Mouse (Mus musculus) stomach, embryonic 14.5 days (tissue): ENCODE results near the gene Cerk. TPM values are rescaled to one million over a fixed set of nuclear protein-coding genes. Genes with fewer than 3 reads are reported as not detected.
"Not testable (repeated sequence)": the region's sequence is repeated elsewhere in the genome, so short reads cannot be mapped to it uniquely, and the experiment has no call there.

Source experiments
- ATAC-seq: fragments of 200-750 bp; cut with Nextera tagmentation; 2 replicates; pipeline ENCODE4 v1.8.0; 2017; ENCODE audit warnings: low read depth, moderate TSS enrichment; ENCODE audit not compliant: insufficient number of reproducible peaks, insufficient read depth, low FRiP score
- H3K27ac ChIP-seq: fragments of 300-500 bp; sonication (generic); 2 replicates; pipeline ENCODE4 v1.5.1; 2014; ENCODE audit warnings: mild to moderate bottlenecking, low read length, moderate library complexity, mixed read lengths
- H3K27me3 ChIP-seq: fragments of 300-500 bp; sonication (generic); 2 replicates; pipeline ENCODE4 v1.6.1; 2014; ENCODE audit warnings: low read length, control low read depth, mixed read lengths; ENCODE audit not compliant: control insufficient read depth, insufficient read depth
- H3K36me3 ChIP-seq: fragments of 300-500 bp; sonication (generic); 2 replicates; pipeline ENCODE4 v1.6.1; 2014; ENCODE audit warnings: mild to moderate bottlenecking, control low read depth, low read length, moderate library complexity, mixed read lengths; ENCODE audit not compliant: control insufficient read depth, insufficient read depth
- H3K4me1 ChIP-seq: fragments of 300-500 bp; sonication (generic); 2 replicates; pipeline ENCODE4 v1.6.1; 2014; ENCODE audit warnings: low read length, control low read depth, mixed read lengths; ENCODE audit not compliant: control insufficient read depth, insufficient read depth
- H3K4me2 ChIP-seq: fragments of 300-500 bp; sonication (generic); replicated peaks from 2 replicates; pipeline ENCODE4 v1.6.1; 2014; ENCODE audit warnings: low read depth, low read length, control low read depth
- H3K4me3 ChIP-seq: fragments of 300-500 bp; sonication (generic); 2 replicates; pipeline ENCODE4 v1.5.1; 2014; ENCODE audit warnings: low read depth, low read length, control low read depth
- H3K9ac ChIP-seq: fragments of 300-500 bp; sonication (generic); replicated peaks from 2 replicates; pipeline ENCODE4 v1.6.1; 2014; ENCODE audit warnings: low read depth, mild to moderate bottlenecking, control low read depth, low read length, moderate library complexity, mixed read lengths
- H3K9me3 ChIP-seq: fragments of 300-500 bp; sonication (generic); 2 replicates; pipeline ENCODE4 v1.6.1; 2016; ENCODE audit warnings: low read depth, low read length, control low read depth; ENCODE audit not compliant: control insufficient read depth
- WGBS: fragments of 180-500 bp; shearing (Covaris S2); extraction: QIAGEN DNeasy Blood & Tissue Kit; methylation state at CpG from one replicate; pipeline ENCODE4 v1.1.7; 2014; 5-methylcytosine and 5-hydroxymethylcytosine counted together
- polyA plus RNA-seq: library from polyadenylated mRNA; unstranded; fragments of >200 nt; fragmentation: Nextera tagmentation; extraction: Ambion mirVana; gene quantifications from 2 replicates; pipeline ENCODE4 v1.2.1, GENCODE M21; 2014

The Cerk gene
- polyA plus RNA-seq, 1 experiment from 2014 or later = 10.3 TPM

GRCm38 (mm10) chr15:86202640-86203039, 16.7 kb upstream of the Cerk start:
- no peaks in the 10 kb centered on the region for H3K4me1 ChIP-seq

GRCm38 (mm10) chr15:86201696-86202330, 15.9 kb upstream of the Cerk start:
- Histone ChIP-seq H3K9ac (no peak overlapping the region), H3K27ac (no peak overlapping the region), H3K4me2 (no peak overlapping the region), H3K36me3 (no peaks in the 10 kb centered on the region), H3K9me3 (no peaks in the 10 kb centered on the region), H3K27me3 (no peaks in the 10 kb centered on the region), H3K4me1 (no peaks in the 10 kb centered on the region), H3K4me3 (no peak overlapping the region)
- 74% methylated on average over 9 of the region's 9 CpGs for WGBS
- ATAC-seq = no peak

More at GRCm38 (mm10) chr15:86202640-86203039, 16.7 kb upstream of the Cerk start:
- WGBS = 39% methylated on average over 6 of the region's 6 CpGs
- no peaks in the 10 kb centered on the region for H3K9me3 ChIP-seq
- no peak for ATAC-seq
- H3K4me2 ChIP-seq = no peak overlapping the region
- no peak overlapping the region for H3K4me3 ChIP-seq
- H3K9ac ChIP-seq = no peak overlapping the region
- H3K27me3 ChIP-seq = no peaks in the 10 kb centered on the region
- H3K36me3 ChIP-seq = no peaks in the 10 kb centered on the region
- H3K27ac ChIP-seq = no peak overlapping the region

GRCm38 (mm10) chr15:86201095-86201494, 15.2 kb upstream of the Cerk start:
- Histone ChIP-seq H3K9ac (no peak overlapping the region), H3K9me3 (no peaks in the 10 kb centered on the region), H3K4me3 (no peak overlapping the region), H3K4me1 (no peaks in the 10 kb centered on the region), H3K36me3 (no peaks in the 10 kb centered on the region), H3K4me2 (no peak overlapping the region), H3K27ac (no peak overlapping the region), H3K27me3 (no peaks in the 10 kb centered on the region)
- WGBS = 43% methylated on average over 4 of the region's 4 CpGs
- ATAC-seq = no peak

- Histone ChIP-seq H3K36me3 (no peaks in the 10 kb centered on the region), H3K27me3 (no peaks in the 10 kb centered on the region), H3K4me3 (no peak overlapping the region), H3K9me3 (no peaks in the 10 kb centered on the region), H3K9ac (no peak overlapping the region), H3K4me1 (no peaks in the 10 kb centered on the region), H3K4me2 (no peak overlapping the region), H3K27ac (no peak overlapping the region)
- no peak for ATAC-seq
- WGBS = 38% methylated on average over 4 of the region's 4 CpGs
Measured at GRCm38 (mm10) chr15:86200169-86200568, 14.2 kb upstream of the Cerk start.

GRCm38 (mm10) chr15:86199482-86199881, 13.5 kb upstream of the Cerk start:
- no peak overlapping the region for H3K4me2 ChIP-seq
- H3K27ac ChIP-seq = no peak overlapping the region
- H3K27me3 ChIP-seq = no peaks in the 10 kb centered on the region
- no peak overlapping the region for H3K4me3 ChIP-seq
- no peaks in the 10 kb centered on the region for H3K9me3 ChIP-seq
- no peaks in the 10 kb centered on the region for H3K4me1 ChIP-seq
- no peak overlapping the region for H3K9ac ChIP-seq
- no peaks in the 10 kb centered on the region for H3K36me3 ChIP-seq
- WGBS = 75% methylated on average over 4 of the region's 4 CpGs
- ATAC-seq = no peak

GRCm38 (mm10) chr15:86199052-86199451, 13.1 kb upstream of the Cerk start:
- no peaks in the 10 kb centered on the region for H3K36me3 ChIP-seq
- no peaks in the 10 kb centered on the region for H3K27me3 ChIP-seq
- H3K9ac ChIP-seq = no peak overlapping the region
- 81% methylated on average over 5 of the region's 5 CpGs for WGBS
- no peak overlapping the region for H3K4me2 ChIP-seq
- no peak overlapping the region for H3K4me3 ChIP-seq
- ATAC-seq = no peak
- H3K9me3 ChIP-seq = no peaks in the 10 kb centered on the region
- H3K27ac ChIP-seq = no peak overlapping the region
- no peaks in the 10 kb centered on the region for H3K4me1 ChIP-seq

- not testable (repeated sequence) for H3K4me2 ChIP-seq, H3K4me3 ChIP-seq, H3K9ac ChIP-seq, H3K4me1 ChIP-seq, H3K36me3 ChIP-seq, H3K9me3 ChIP-seq, H3K27me3 ChIP-seq, H3K27ac ChIP-seq
- peak; percentile 96 for ATAC-seq
- 80% methylated on average over 55 of the region's 55 CpGs for WGBS
Measured at GRCm38 (mm10) chr15:86194676-86195453, 8.9 kb upstream of the Cerk start.

- H3K27ac ChIP-seq = no peak overlapping the region
- H3K9ac ChIP-seq = no peak overlapping the region
- no peak for ATAC-seq
- no peaks in the 10 kb centered on the region for H3K36me3 ChIP-seq
- H3K4me3 ChIP-seq = no peak overlapping the region
- 56% methylated on average over 3 of the region's 3 CpGs for WGBS
- 0 out of 2 replicates have a peak, but pooled peaks cover 6% of the 10 kb centered on the region for H3K4me1 ChIP-seq
- H3K27me3 ChIP-seq = no peaks in the 10 kb centered on the region
- no peak overlapping the region for H3K4me2 ChIP-seq
- no peaks in the 10 kb centered on the region for H3K9me3 ChIP-seq
Measured at GRCm38 (mm10) chr15:86191933-86192332, 6.0 kb upstream of the Cerk start.
